Mouse (Mus musculus) liver, adult 2 months (tissue): ENCODE measurements around the gene Olfr263.

Experiments used
- CTCF ChIP-seq: fragments of 200-500 bp; IDR thresholded peaks from 2 replicates; pipeline ENCODE4 v1.5.1; 2011; ENCODE audit warnings: low read depth, low read length, control low read depth
- POLR2A ChIP-seq: fragments of 200-500 bp; IDR thresholded peaks from 2 replicates; pipeline ENCODE4 v1.6.1; 2011; ENCODE audit warnings: low read length, control low read depth; ENCODE audit not compliant: insufficient read depth; ENCODE audit errors: extremely low read depth

GRCm38 (mm10) chr13:21114121-21114520 is 15.3 kb upstream of the Olfr263 start:
- TF ChIP-seq CTCF (no peak), POLR2A (no peak)
